In genomic region chr2:28374838-28375237, GRCm38 (mm10) we compare ENCODE assay signal across 9 mouse cellular contexts.
DNase-seq lines count a peak whose midpoint lies in the region; ATAC-seq and TF ChIP-seq lines count a peak whose summit lies in the region.
"Had no signal": no experiment of that assay in that cellular context is flagged by ENCODE, and none has a peak within 500 bp of the region (broad histone marks: within the 10 kb centered on the region; RNA-seq: fewer than 3 reads in every experiment).

No protein-coding gene starts in this region.

- no peak for ATAC-seq in stomach, postnatal 0 days (ENCODE audit: low FRiP score, low TSS enrichment)

- intact Hi-C loops in heart, adult 2 months (cut with DNase I), result loop anchor here (1.0 to 2.0 kb wide), 2 partner anchors 46 to 171 kb away; no protein-coding TSS in a partner anchor

- H3K9ac ChIP-seq in heart, adult 2 months (ENCODE audit: low read depth, low read length), result no peak overlapping the region
- no peak overlapping the region for H3K9ac ChIP-seq in stomach, postnatal 0 days (ENCODE audit: low read length)
- H3K9ac ChIP-seq: hindbrain, embryonic 15.5 days had no signal

- no peaks in the 10 kb centered on the region for H3K79me2 ChIP-seq in heart, adult 2 months (replicated peaks; ENCODE audit: control insufficient read depth, insufficient read depth, low read length)

- no peak for TF ChIP-seq EP300 in heart, adult 2 months (IDR thresholded peaks at IDR 0.05; ENCODE audit: insufficient read depth, low read depth, low read length)
- no peak for TF ChIP-seq EP300 in stomach, postnatal 0 days (optimal IDR thresholded peaks at IDR 0.05)

- TF ChIP-seq POLR2A in cerebellum, adult 2 months (IDR thresholded peaks at IDR 0.05; ENCODE audit: borderline replicate concordance, insufficient read depth, low read length), result no peak
- TF ChIP-seq POLR2A in heart, adult 2 months (IDR thresholded peaks at IDR 0.05; ENCODE audit: insufficient read depth, low read depth, low read length), result no peak

- H3K36me3 ChIP-seq in heart, adult 2 months (ENCODE audit: control insufficient read depth, insufficient read depth, low read length), result no peaks in the 10 kb centered on the region
- no peaks in the 10 kb centered on the region for H3K36me3 ChIP-seq in stomach, postnatal 0 days (ENCODE audit: control insufficient read depth, insufficient read depth, low read length)
- H3K36me3 ChIP-seq: hindbrain, embryonic 15.5 days had no signal

- H3K27me3 ChIP-seq in cerebellum, adult 2 months (ENCODE audit: control insufficient read depth, insufficient read depth, low read length), result no peaks in the 10 kb centered on the region
- no peaks in the 10 kb centered on the region for H3K27me3 ChIP-seq in heart, adult 2 months (ENCODE audit: control insufficient read depth, insufficient read depth, low read length)
- no peaks in the 10 kb centered on the region for H3K27me3 ChIP-seq in stomach, postnatal 0 days (ENCODE audit: control insufficient read depth, insufficient read depth, low read length)
- H3K27me3 ChIP-seq: hindbrain, embryonic 15.5 days had no signal

- peak; percentile 56 for DNase-seq in gastrocnemius, adult 18-20 months (ENCODE audit: low spot score)
- DNase-seq in gastrocnemius, adult 8-10 months (ENCODE audit: low spot score in 2 of 2), result no peak
- peak; percentile 65 for DNase-seq in MN1 (ENCODE audit: low spot score)
- peak; percentile 78 to 79 for DNase-seq in cerebellum, adult 2 months
- DNase-seq in heart, adult 2 months, result peak; percentile 59 to 65
- peak; percentile 55 to 73 for DNase-seq in layer of hippocampus, adult 2 months (ENCODE audit: low spot score in 2 of 2)
- peak; percentile 63 for DNase-seq in lung, postnatal 36 days
- peak; percentile 66 for DNase-seq in stomach, postnatal 0 days (ENCODE audit: low spot score)

- H3K4me1 ChIP-seq in cerebellum, adult 2 months (ENCODE audit: control insufficient read depth, insufficient read depth, low read length), result peaks cover 17% of the 10 kb centered on the region
- no peaks in the 10 kb centered on the region for H3K4me1 ChIP-seq in heart, adult 2 months (ENCODE audit: control insufficient read depth, insufficient read depth, low read length)
- no peaks in the 10 kb centered on the region for H3K4me1 ChIP-seq in stomach, postnatal 0 days (replicated peaks; ENCODE audit: control insufficient read depth, insufficient read depth)

- TF ChIP-seq CTCF in cerebellum, adult 2 months (IDR thresholded peaks at IDR 0.05; ENCODE audit: borderline replicate concordance, insufficient read depth, low read depth, low read length), result peak; percentile 87
- peak; percentile 76 for TF ChIP-seq CTCF in heart, adult 2 months (IDR thresholded peaks at IDR 0.05)
- TF ChIP-seq CTCF in layer of hippocampus, adult 2 months (conservative IDR thresholded peaks at IDR 0.05), result peak; percentile 81
- TF ChIP-seq CTCF in stomach, postnatal 0 days (IDR thresholded peaks at IDR 0.05; ENCODE audit: low read depth), result peak; percentile 87

- no peak overlapping the region for H3K4me3 ChIP-seq in cerebellum, adult 2 months (replicated peaks; ENCODE audit: insufficient read depth, low read depth, low read length)
- no peak overlapping the region for H3K4me3 ChIP-seq in heart, adult 2 months
- H3K4me3 ChIP-seq in layer of hippocampus, adult 2 months, result no peak overlapping the region
- H3K4me3 ChIP-seq in stomach, postnatal 0 days (ENCODE audit: low read depth, low read length), result no peak overlapping the region
- H3K4me3 ChIP-seq: hindbrain, embryonic 15.5 days had no signal

- H3K27ac ChIP-seq in cerebellum, adult 2 months (ENCODE audit: insufficient read depth, low read length), result no peak overlapping the region
- no peak overlapping the region for H3K27ac ChIP-seq in heart, adult 2 months
- H3K27ac ChIP-seq in layer of hippocampus, adult 2 months, result peak overlapping the region; percentile 90
- H3K27ac ChIP-seq in stomach, postnatal 0 days (replicated peaks), result no peak overlapping the region
- H3K27ac ChIP-seq: hindbrain, embryonic 15.5 days had no signal

- H3K9me3 ChIP-seq in stomach, postnatal 0 days (ENCODE audit: control insufficient read depth, low read length), result no peaks in the 10 kb centered on the region
- H3K9me3 ChIP-seq: hindbrain, embryonic 15.5 days had no signal

- no peak overlapping the region for H3K4me2 ChIP-seq in stomach, postnatal 0 days (replicated peaks; ENCODE audit: low read depth)
- H3K4me2 ChIP-seq: hindbrain, embryonic 15.5 days had no signal

- WGBS in cerebellum, adult 2 months, result 19% methylated on average over 3 of the region's 3 CpGs
- WGBS in heart, adult 2 months, result 13% methylated on average over 3 of the region's 3 CpGs
- WGBS in stomach, postnatal 0 days, result 16% methylated on average over 3 of the region's 3 CpGs

Comparison
In these comparisons a context has a peak if more than half of its experiments do, and no peak if none do; other contexts are left out.
1. DNase-seq: peak in gastrocnemius, adult 18-20 months (single experiment), MN1 (single experiment), cerebellum, adult 2 months (2 of 2), heart, adult 2 months (2 of 2), layer of hippocampus, adult 2 months (2 of 2), lung, postnatal 36 days (single experiment) and stomach, postnatal 0 days (single experiment); none in gastrocnemius, adult 8-10 months (0 of 2).
2. Peak in every context shown above with its lines, with median percentiles within 50 percentile points of each other: CTCF ChIP-seq.